Mouse (Mus musculus): Measurements from ENCODE around the gene Sulf2. TPM values are rescaled to one million over a fixed set of nuclear protein-coding genes. Genes with fewer than 3 reads are reported as not detected.
A peak's percentile ranks its signal among the peaks of the same experiment; 100 is the strongest.

Gene Sulf2
- polyA plus RNA-seq, 1 experiment from 2014 or later: 25.3 TPM

GRCm38 (mm10) chr2:166154749-166155453 lies 562 bp downstream of the Sulf2 start:
- peak overlapping the region; percentile 67 for H3K4me3 ChIP-seq
- H3K9me3 ChIP-seq (replicated peaks): no peaks in the 10 kb centered on the region
- under 1% methylated on average over 81 of the region's 95 CpGs for WGBS
- no peaks in the 10 kb centered on the region for H3K36me3 ChIP-seq (ENCODE audit: poor library complexity, severe bottlenecking)
- ATAC-seq: peak; percentile 56
- H3K9ac ChIP-seq: peak overlapping the region; percentile 83
- peak overlapping the region; percentile 98 for H3K4me2 ChIP-seq
- H3K27ac ChIP-seq: peak overlapping the region; percentile 73
- peaks cover 74% of the 10 kb centered on the region for H3K4me1 ChIP-seq
- H3K27me3 ChIP-seq: peaks cover 36% of the 10 kb centered on the region

GRCm38 (mm10) chr2:166153891-166154711 lies 1.4 kb downstream of the Sulf2 start:
- Histone ChIP-seq H3K4me1 (peaks cover 82% of the 10 kb centered on the region), H3K4me2 (peak overlapping the region; percentile 98), H3K36me3 (ENCODE audit: poor library complexity, severe bottlenecking) (no peaks in the 10 kb centered on the region), H3K27ac (peak overlapping the region; percentile 73), H3K27me3 (peaks cover 36% of the 10 kb centered on the region), H3K9me3 (replicated peaks) (no peaks in the 10 kb centered on the region), H3K9ac (peak overlapping the region; percentile 83), H3K4me3 (peak overlapping the region; percentile 67)
- WGBS: under 1% methylated on average over 51 of the region's 51 CpGs
- no peak for ATAC-seq

GRCm38 (mm10) chr2:166153399-166153793 lies 2.1 kb downstream of the Sulf2 start:
- Histone ChIP-seq H3K27me3 (peaks cover 36% of the 10 kb centered on the region), H3K4me3 (peak overlapping the region; percentile 67), H3K27ac (no peak overlapping the region), H3K4me2 (peak overlapping the region; percentile 98), H3K4me1 (peaks cover 83% of the 10 kb centered on the region), H3K9me3 (replicated peaks) (no peaks in the 10 kb centered on the region), H3K36me3 (ENCODE audit: poor library complexity, severe bottlenecking) (no peaks in the 10 kb centered on the region), H3K9ac (peak overlapping the region; percentile 83)
- no peak for ATAC-seq
- WGBS: 28% methylated on average over 3 of the region's 3 CpGs

GRCm38 (mm10) chr2:166152734-166153398 lies 2.6 kb downstream of the Sulf2 start:
- H3K4me2 ChIP-seq: peak overlapping the region; percentile 98
- H3K27me3 ChIP-seq: peaks cover 32% of the 10 kb centered on the region
- H3K9me3 ChIP-seq (replicated peaks): no peaks in the 10 kb centered on the region
- 0 out of 2 replicates have a peak overlapping the region, but pooled peaks have one; percentile 23 for H3K9ac ChIP-seq
- H3K27ac ChIP-seq: no peak overlapping the region
- peak overlapping the region; percentile 67; the same call in 1 of the 2 replicates for H3K4me3 ChIP-seq
- ATAC-seq: no peak
- 57% methylated on average over 11 of the region's 11 CpGs for WGBS
- H3K36me3 ChIP-seq (ENCODE audit: poor library complexity, severe bottlenecking): no peaks in the 10 kb centered on the region
- H3K4me1 ChIP-seq: peaks cover 82% of the 10 kb centered on the region

GRCm38 (mm10) chr2:166151510-166152473 lies 3.7 kb downstream of the Sulf2 start:
- peak; percentile 74 for ATAC-seq
- Histone ChIP-seq H3K9ac (peak overlapping the region; percentile 30), H3K4me1 (peaks cover 82% of the 10 kb centered on the region)

GRCm38 (mm10) chr2:166150584-166150983 lies 4.9 kb downstream of the Sulf2 start:
- ATAC-seq: no peak
- Histone ChIP-seq H3K4me1 (peaks cover 73% of the 10 kb centered on the region), H3K36me3 (ENCODE audit: poor library complexity, severe bottlenecking) (no peaks in the 10 kb centered on the region), H3K27me3 (peaks cover 12% of the 10 kb centered on the region), H3K4me3 (no peak overlapping the region), H3K9me3 (replicated peaks) (no peaks in the 10 kb centered on the region), H3K9ac (no peak overlapping the region), H3K4me2 (no peak overlapping the region), H3K27ac (peak overlapping the region; percentile 81; the same call in 1 of the 2 replicates)
- WGBS: 96% methylated on average over 5 of the region's 5 CpGs

More at GRCm38 (mm10) chr2:166151510-166152473, 3.7 kb downstream of the Sulf2 start:
- peak overlapping the region; percentile 98 for H3K4me2 ChIP-seq
- no peaks in the 10 kb centered on the region for H3K36me3 ChIP-seq (ENCODE audit: poor library complexity, severe bottlenecking)
- WGBS: 27% methylated on average over 19 of the region's 19 CpGs
- H3K4me3 ChIP-seq: 0 out of 2 replicates have a peak overlapping the region, but pooled peaks have one; percentile 1
- H3K27ac ChIP-seq: peak overlapping the region; percentile 81
- H3K9me3 ChIP-seq (replicated peaks): no peaks in the 10 kb centered on the region
- peaks cover 22% of the 10 kb centered on the region for H3K27me3 ChIP-seq

GRCm38 (mm10) chr2:166149482-166149881 lies 6.0 kb downstream of the Sulf2 start:
- peaks cover 63% of the 10 kb centered on the region for H3K4me1 ChIP-seq
- H3K27ac ChIP-seq: no peak overlapping the region
- H3K9ac ChIP-seq: no peak overlapping the region
- H3K4me2 ChIP-seq: no peak overlapping the region
- H3K36me3 ChIP-seq (ENCODE audit: poor library complexity, severe bottlenecking): no peaks in the 10 kb centered on the region
- H3K27me3 ChIP-seq: peaks cover 12% of the 10 kb centered on the region
- WGBS: 82% methylated on average over 8 of the region's 8 CpGs
- no peak overlapping the region for H3K4me3 ChIP-seq
- ATAC-seq: no peak
- no peaks in the 10 kb centered on the region for H3K9me3 ChIP-seq (replicated peaks)

GRCm38 (mm10) chr2:166148672-166149332 lies 6.7 kb downstream of the Sulf2 start:
- Histone ChIP-seq H3K4me3 (no peak overlapping the region), H3K4me2 (no peak overlapping the region), H3K4me1 (peaks cover 62% of the 10 kb centered on the region), H3K36me3 (ENCODE audit: poor library complexity, severe bottlenecking) (no peaks in the 10 kb centered on the region), H3K9ac (no peak overlapping the region), H3K27ac (no peak overlapping the region), H3K27me3 (peaks cover 10% of the 10 kb centered on the region), H3K9me3 (replicated peaks) (no peaks in the 10 kb centered on the region)
- 47% methylated on average over 13 of the region's 13 CpGs for WGBS
- no peak for ATAC-seq

GRCm38 (mm10) chr2:166147930-166148651 lies 7.4 kb downstream of the Sulf2 start:
- Histone ChIP-seq H3K36me3 (ENCODE audit: poor library complexity, severe bottlenecking) (no peaks in the 10 kb centered on the region), H3K4me1 (peaks cover 60% of the 10 kb centered on the region), H3K9ac (no peak overlapping the region), H3K4me2 (no peak overlapping the region), H3K27me3 (peaks cover 5% of the 10 kb centered on the region), H3K27ac (no peak overlapping the region), H3K4me3 (no peak overlapping the region), H3K9me3 (replicated peaks) (no peaks in the 10 kb centered on the region)
- no peak for ATAC-seq
- whole genome bisulfite sequencing: 86% methylated on average over 10 of the region's 10 CpGs

- Histone ChIP-seq H3K9ac (no peak overlapping the region), H3K4me3 (no peak overlapping the region), H3K27ac (no peak overlapping the region), H3K4me2 (no peak overlapping the region), H3K27me3 (no peaks in the 10 kb centered on the region), H3K4me1 (peaks cover 54% of the 10 kb centered on the region), H3K9me3 (replicated peaks) (no peaks in the 10 kb centered on the region), H3K36me3 (ENCODE audit: poor library complexity, severe bottlenecking) (no peaks in the 10 kb centered on the region)
- no peak for ATAC-seq
- WGBS: 90% methylated on average over 7 of the region's 7 CpGs
Measured at GRCm38 (mm10) chr2:166146446-166146845, 9.0 kb downstream of the Sulf2 start.

Data from forebrain, embryonic 13.5 days (tissue).